Mouse (Mus musculus) retina, adult 2 months (tissue): ENCODE results near the gene Coq8a.

Experiments used
- DNase-seq: peaks from one replicate; pipeline ENCODE4 v3.0.0-alpha.2; 2012; ENCODE audit warnings: low read depth, low spot score

The Coq8a gene

DNA sequence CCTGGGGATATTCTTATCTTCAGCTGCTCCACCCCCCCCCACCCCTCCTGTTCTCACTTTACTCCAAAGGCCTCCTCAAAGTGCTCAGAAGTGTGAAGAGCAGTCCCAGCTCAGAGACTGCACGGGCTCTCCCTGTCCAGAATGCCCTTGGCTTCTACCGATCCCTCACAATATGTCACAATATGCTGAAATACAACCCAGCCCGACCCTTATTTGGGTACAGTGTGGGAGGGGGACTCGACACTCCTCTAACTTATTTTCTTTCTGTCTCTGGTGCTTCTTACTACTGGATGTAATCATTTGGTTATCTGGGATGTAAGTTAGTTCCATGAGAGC is 281 bp upstream of the Coq8a start:
- DNase-seq, result no peak

DNA sequence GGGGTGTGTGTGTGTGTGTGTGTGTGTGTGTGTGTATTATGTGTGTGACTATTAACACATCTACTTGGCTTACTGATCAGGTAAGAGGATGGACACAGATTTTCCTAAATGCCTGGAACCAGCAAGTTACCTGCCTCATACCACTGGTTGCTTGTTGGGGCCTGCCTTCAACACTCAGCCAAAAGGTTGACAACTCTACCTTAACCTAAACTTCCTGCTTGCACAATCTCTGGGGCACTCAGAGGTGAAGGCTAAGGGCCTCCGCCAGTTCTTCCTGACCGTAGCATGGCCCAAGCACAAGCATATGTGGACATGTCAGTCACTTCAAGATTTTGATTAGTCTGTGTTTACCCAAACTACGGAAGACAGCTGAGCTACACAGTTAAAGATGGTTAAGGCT is 1.4 kb downstream of the Coq8a start:
- no peak for DNase-seq

DNA sequence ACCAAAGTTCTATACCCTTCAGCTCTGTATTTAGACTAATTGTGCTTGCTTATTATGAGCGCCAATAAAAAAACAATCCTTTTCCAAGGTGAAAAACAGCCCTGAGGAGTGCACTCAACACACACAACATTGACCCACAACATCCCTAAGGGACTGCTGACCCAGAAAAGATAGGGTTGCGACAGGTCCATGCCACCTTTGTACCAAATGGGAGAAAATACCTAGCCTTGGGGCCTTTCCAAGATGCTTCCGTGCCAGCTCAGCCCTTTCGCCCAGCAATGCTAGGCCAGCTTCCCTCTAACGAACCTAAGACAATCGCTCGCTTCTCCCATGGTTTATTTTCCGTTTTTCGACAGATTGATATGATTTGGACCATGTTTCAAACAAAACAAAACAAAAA is 2.9 kb downstream of the Coq8a start:
- no peak for DNase-seq

DNA sequence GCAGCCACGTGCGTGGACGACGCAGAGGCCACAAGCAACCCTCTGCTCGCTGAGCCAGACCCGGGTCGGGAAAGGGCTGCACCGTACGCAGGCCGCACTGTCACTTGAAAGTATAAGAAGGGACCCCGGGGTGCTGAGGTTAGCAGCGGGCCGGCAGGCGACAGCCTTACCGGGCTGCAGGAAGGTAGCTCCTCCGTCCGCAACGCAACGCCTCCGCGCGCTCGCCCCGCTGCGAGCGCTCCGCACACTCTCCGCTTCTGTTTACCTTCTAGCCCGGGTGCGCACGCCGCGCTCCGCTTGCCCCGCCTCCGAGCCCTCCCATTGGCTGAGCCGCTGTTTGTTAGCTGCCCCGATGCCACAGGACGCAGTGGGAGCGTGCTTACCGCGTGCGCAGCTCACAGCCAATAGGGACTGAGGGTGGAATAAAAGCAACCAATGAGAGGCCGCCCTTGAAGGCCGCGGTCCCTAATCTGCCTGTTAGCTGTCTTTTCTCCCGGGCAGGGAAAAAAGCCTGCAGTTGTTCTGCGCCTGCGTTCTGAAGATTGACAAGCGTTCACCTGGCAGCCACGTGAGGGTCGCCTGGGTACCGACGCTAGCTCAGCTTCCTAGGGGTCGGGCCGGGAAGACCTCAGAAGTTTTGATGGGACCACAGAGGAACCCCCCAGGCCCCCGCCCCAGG is 3.6 kb downstream of the Coq8a start:
- DNase-seq, result peak; percentile 93

DNA sequence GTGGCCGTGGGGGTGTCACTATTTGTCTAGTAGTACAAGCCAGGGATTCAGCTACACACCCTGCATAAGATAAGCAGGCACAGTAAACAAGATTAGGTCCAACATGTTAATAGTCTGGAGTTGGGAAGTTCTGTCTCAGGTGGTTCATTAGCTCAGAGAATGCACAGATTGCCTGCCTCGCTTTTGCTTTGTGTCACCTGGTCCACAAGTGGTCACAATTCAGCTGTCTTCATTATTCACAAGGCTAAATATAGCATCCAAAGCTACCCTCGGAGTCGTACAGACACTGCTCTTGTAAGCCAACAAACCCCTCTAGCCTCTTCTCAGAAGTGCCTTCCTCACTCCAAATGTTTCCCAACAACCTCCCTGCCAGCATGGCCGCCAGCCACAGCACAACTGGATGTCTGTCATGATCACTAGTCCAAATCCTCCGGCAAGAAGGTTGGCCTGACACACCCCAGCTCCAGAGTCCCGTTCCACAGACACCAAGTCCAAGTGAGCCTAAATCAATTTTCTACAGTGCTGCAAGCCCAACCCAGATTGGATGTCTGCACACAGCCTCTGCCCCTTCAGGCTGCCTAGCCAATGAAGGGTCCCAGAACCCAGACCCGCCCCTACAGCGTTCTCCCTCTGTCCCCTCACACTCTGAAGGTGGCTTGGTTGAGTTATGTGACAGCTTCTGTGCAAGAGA is 4.5 kb downstream of the Coq8a start:
- no peak for DNase-seq

DNA sequence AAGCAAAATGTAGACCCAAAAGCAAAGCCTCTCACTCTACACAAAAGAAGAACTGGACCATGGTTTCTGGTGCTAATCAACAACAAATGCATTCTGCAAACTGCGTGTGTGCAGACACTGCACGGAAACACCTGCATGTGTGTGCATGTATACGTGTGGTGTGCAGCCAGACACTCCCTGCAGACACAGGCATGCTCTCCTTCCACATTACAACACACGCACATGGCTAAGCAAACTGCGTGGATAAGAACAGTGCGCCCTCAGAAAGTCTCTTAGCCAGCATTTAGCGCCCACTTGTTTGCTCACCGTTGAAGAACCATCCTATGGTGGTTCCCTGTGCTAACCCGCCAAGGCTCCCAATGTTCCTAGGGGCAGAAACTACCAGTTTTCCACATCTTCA is 5.4 kb downstream of the Coq8a start:
- no peak for DNase-seq

DNA sequence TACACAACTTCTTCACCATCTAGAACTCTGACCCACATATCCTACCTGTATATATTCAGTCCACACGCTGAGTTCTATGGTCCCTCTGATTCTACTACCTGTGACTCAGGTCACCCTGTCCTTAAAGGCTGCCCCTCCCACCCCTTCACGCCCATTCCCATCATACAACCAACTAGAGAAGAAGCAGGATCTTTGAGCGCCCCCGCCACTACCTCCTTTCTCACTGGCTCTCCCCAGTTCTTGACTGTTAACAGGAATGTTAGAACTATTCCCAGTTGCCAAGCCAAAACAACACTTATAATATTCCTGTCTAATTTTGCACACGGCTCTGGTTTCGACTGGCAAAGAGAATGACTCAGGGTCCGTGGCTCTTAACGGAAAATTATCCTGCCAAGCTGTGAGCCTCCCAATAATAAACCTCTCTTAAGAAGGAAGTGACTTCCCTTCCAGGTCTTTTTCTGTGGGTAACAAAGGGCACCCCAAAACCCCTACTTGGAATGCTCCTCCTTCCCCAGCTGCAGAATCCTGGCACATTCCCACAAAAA is 5.9 kb downstream of the Coq8a start:
- DNase-seq, result no peak

DNA sequence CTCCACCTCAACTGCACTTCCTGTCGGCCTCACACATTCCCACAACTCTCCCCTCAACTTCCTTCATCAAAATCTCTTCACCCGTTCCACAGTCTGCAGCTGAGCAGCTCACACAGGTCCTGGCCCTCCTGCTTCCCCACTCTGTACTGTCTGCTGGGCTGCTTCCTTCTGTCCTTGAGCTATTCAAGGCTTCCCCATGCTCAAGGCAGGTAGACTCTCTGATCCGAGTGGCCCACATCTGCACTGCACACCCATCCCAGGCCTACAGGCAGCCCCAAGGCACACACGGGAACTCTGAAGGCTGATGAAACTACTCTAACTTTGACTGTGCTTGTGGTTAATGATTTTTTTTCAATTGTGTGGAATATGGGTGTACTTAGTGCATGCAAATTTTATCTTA is 6.5 kb downstream of the Coq8a start:
- no peak for DNase-seq

DNA sequence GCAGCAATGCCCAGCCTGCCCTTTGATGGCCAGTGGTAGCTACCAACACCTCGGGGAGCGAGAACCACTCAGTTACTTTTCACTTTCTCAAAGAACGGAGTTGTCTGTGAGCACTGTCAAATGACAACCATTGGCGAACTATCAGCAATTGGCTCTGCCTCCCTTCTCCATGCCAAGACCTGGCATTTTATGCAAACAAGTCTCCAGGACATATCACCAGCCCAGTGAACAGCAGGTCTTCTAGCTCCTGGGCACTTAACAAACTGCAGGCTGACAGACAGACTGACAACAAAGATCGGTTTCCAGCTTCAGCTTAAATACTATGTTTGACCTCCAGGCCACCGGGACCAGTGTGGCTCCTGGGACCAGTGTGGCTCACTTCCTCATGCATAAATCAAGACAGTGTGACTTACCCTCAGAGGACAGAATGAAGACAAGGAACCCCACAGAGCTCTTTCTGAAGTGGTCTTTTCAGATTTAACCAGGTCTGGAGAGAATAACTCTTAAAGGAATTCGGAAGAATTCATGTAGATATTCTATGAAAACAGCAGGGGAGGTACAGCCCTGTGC is 7.7 kb downstream of the Coq8a start:
- no peak for DNase-seq

DNA sequence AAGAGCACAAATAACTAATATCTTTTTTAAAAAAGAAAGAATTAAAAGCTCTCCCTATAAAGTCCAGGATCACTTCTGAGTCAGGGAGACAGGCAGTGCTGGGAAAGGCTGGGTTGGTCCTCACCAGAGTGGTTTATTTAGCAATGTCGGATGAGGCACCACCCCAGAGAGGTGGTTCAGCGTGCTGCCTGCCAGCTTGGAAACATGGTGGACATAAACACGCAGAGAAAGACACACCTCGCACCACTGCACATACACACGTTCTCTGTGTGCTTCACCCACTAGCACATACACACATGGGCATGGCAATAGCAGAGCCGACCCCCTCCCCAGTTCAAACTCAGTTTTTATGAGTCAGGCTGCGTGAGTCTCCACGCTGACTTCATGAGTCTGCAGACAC is 8.3 kb downstream of the Coq8a start:
- no peak for DNase-seq

DNA sequence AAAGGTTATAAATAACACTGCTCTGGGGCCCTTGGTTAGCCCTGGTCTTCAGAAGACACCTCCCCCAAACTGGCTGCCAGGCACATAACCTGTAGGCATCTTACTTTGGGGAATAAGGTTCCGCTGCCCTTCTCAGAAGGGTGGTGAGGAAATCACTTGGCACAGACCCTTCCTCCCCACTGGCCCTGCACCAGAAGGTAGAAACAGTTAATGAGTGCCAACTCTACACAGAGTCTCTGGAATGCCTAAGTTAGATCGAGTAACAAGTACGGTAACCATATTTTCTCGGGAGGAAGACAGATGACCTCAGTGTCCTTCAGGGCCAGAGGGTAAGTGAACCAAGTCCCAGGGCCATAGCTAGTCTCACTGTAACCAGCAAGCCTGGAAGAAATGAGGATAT is 10.5 kb downstream of the Coq8a start:
- DNase-seq, result no peak

DNA sequence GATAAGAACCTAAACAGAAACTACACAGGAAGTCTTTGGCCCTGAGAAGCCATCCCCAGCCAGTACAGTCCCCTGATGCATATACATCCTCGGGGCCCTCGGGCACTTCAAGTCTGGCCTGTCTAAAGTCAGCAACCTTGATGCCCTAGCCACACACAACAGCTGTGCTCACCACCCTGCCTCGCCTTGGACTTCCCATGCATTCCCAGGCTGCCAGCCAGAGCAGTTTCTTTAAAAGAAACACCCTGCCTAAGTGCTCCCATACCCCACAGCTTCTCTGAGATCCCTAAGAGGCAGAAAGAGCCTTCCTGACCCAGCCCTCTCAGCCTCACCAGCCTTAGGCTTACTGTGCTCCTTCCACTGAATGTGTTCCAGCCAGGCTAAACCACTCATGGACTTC is 13.0 kb downstream of the Coq8a start:
- DNase-seq, result no peak

DNA sequence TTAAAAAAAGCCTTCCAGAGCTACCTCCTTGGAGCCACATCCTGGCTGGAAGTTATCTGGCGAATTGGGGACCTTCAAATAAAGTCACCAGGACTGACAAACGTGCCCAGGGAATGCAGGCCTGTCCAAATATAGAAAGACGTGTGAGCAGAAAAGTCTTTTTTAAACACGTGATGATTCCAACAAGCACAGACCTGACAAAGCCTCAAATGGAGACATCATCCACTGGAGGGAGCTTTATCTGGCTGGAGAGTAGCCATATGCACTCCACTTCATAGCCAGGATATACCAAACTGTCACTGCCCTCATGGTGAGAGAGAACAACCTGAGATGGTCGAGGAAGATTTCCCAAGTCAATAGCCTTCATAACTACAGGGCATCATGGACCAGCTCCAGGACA is 13.5 kb downstream of the Coq8a start:
- no peak for DNase-seq

DNA sequence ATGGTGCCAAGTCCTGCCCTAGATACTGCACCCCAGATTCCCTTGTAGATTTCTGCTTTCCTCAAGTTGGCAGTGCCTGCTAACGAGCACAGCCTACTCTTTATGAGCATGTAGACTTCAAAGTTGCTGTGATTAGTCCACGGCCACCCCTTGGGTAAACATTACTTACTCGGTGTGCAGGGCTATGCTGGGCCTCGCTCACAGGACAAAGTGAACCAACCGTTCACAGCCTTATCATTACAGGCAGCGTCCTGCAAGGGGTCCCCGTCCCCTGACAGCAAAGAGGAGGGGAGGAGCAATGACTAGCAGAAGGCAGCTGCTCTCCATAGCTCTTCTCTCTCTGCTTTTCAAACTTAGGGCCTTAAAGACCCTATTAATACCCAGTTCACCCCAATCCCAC is 14.6 kb downstream of the Coq8a start:
- no peak for DNase-seq

DNA sequence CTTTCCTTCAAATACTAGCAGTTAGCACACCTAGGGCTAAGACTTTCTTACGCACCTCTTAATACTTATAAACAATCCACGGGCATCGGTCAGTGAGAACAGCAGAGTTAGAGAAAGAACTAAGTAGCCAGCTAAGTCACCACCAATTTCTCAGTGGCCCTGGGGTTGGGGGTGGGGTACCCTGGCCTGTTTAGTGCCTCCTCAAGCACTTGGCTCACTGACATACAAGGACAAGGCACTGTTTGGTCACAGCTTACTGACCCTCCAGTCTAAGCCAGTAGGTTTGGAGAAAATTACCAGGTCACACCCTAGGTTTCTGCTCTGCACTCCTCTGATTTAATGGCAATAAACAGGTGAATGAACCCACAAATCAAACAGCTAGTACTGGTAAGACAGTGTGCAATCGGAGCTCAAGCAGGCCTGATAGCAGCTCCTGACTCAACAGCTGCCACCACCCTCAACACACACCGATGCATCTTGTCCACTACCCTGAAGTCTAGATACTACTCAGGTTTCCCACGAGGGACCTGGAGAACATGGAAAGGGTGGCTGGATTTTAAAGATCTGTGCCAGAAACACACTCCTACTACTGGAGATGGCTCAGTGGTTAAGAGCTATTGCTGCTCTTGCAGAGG is 15.8 kb downstream of the Coq8a start:
- no peak for DNase-seq

DNA sequence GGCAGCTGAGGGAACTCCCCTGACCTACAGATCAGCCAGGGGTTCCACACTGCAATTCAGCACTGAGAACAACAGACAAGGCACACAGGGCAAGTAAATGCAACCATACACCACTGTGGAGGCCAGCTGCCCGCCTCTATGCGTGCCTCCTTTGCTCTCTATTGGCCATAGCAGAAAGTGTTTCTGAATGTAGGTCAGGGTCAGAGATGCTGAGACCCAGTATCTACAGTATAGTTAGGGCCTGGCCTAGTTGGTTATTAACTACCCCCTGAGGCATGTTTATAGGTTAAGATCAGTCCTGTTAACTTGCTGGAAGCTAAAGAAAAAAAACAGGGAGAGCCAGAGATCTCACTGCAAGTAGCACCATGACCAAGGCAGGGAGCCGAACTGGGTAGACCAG is 16.7 kb downstream of the Coq8a start:
- no peak for DNase-seq

DNA sequence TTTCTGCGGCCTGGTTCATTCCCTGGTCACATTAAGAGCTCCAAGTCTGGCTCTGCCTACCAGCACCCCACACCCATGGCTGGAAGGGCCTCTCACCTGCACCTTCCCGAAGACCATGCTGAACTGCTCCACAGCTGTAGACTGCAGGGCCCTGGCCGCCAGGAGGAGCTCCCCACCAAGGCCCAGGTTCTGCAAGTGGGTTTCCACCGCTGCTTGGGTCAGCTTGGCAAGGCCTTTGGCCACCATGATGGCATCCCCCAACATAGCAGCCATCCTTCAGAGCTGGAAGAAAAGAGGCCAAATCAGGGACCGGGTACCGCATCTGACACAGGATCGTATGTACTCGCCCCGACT is 17.5 kb downstream of the Coq8a start:
- DNase-seq, result no peak

DNA sequence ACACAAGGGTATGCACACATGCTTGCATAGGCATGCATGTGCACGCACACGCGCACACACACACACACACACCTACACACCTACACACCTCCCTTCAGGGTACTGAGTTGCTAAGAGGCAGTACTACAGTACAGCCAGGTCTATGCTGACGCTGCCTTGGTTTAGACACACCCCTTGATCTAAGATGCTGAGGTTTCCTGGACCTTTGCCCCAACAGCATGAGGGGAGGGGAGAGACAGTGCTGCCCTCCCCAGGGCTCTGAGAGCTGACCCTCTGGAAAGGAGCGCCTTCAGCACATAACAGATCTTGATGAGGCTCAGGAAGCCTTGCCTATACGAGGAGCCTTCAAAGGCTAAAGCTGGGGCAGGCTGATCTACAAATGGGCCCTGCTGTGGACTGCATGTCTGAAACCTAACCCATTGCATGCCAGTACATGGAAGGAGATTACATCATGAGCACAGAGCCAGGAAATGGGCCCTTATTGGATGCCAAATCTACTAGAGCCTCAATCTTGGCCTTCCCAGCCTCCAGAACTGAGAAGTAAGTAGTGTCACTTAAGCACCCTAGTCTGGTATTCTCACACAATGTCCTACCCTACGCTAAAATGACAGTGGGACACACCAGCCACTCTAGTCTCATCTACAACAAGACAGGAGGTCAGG is 18.0 kb downstream of the Coq8a start:
- DNase-seq, result no peak

DNA sequence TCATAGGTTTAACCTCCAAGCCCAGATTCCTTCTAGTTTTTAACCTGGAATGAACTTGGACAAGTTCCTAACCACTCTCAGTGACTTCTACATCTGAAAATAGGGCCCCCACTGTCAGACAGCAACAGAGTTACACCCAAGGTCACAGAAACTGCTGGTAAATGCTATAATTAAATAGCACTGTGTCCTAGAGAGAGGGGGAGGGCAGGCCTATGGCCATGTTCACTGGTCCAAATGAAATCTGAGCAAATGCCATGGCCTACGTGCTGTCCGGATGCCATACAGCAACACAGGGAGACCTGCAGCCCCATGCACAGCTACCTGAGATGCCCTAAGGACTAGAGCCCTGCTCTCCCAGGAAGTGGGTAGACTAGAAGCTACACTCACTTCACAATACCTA is 19.6 kb downstream of the Coq8a start:
- DNase-seq, result no peak

DNA sequence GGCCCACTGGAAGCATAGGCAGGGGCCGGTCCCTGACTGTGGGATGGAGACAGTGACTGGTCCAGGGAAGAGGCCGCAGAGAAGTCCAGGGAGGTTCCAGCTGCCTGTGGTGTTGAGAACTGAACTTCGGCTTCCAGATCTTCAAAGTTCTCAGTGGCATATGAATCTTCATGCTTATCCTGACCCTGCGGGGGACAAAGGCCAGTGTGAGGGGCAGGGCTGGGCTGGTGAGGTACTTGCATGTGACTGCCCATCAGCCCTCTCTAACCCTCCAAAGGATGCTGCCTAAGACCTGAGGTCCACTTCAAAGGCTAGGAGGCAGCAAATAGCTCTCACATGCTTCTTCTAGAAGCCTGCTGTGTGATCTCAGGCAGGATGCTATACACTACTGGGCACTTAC is 20.3 kb downstream of the Coq8a start:
- no peak for DNase-seq

DNA sequence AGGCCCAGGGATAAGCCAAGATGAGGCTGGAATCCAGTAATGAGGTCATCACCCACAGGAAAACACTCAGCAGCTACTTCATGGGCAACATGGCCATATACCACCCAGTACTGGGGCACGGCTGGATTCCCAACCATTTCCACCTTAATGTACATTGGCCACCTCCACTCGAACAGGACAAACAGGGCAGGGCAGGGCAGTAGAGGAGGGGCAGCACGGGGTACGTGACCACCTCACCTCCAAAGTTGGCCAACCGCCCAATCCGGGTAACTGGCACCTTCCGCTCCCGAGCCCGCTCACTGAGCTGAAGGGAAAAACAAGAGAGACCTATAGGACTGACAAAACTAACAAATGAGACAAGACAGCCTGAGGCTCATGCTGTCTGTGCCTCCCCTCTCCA is 21.1 kb downstream of the Coq8a start:
- no peak for DNase-seq

DNA sequence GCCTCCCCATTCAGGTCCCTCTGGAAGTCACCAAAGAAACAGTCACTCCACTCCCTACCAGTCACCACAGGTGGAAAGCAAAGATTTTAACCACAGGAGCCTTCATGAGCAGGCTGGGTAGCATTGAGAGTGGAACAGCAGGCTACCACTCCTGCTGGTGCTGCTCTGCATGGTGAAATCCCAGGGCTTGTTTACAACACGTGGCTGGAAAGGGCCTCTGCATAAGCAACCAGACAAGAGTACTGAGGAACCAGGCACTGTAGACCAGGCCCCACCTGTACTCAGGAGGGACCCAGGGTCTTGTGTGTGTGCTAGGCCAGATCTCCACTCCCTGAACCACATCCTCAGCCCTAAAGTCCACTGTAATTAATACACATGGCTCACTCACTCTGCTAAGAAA is 22.6 kb downstream of the Coq8a start:
- no peak for DNase-seq
